Mouse (Mus musculus) small intestine, adult 2 months (tissue): Measurements from ENCODE around the gene Nup54.

ENCODE experiments used
- CTCF ChIP-seq: fragments of 200-500 bp; IDR thresholded peaks from 2 replicates; pipeline ENCODE4 v1.5.1; 2012; ENCODE audit warnings: low read depth, mild to moderate bottlenecking, control low read depth, inconsistent platforms, low read length, moderate library complexity, mixed read lengths; ENCODE audit not compliant: insufficient replicate concordance, insufficient read length; ENCODE audit errors: extremely low read depth
- POLR2A ChIP-seq: fragments of 200-500 bp; IDR thresholded peaks from 2 replicates; pipeline ENCODE4 v1.6.1; 2012; ENCODE audit warnings: low read depth, mild to moderate bottlenecking, control low read depth, inconsistent platforms, low read length, moderate library complexity

DNA sequence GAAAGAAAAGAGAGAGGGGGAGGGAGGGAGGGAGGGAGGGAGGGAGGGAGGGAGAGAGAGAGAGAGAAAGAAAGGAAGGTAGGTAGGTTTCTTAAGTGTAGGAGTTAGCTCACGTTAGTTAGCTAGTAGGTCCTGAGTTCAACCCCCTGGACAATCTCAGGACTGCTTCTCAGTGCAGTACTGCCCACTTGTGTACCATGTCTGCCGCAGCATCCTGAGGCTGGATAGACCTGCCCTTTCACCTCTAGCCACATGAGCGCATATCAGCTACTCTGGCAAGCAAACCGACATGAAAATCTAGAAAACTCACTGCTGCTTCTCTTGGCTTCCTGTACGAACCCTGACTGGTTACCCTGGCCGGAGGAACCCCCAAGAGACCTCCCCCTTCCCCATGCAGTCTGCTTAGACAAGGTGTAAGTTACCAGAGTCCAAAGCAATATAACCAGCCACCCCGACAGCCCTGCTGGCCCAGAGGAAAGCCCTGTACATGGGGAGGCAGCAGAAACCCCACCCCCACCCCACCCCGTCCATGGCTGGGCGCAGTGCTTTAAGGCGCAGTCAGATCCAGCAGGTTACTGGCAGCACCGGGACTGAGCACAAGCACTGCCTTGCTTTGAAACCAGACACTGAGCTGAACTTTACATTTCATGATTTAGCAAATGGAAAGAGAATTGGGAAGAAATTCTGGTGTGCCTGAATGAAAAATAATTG is 21.6 kb downstream of the Nup54 start:
- no peak for TF ChIP-seq CTCF
- no peak for TF ChIP-seq POLR2A
